Mouse (Mus musculus): ENCODE results near the gene Cdpf1. TPM values are rescaled to one million over a fixed set of nuclear protein-coding genes. Genes with fewer than 3 reads are reported as not detected.
"Not testable (repeated sequence)": the region's sequence is repeated elsewhere in the genome, so short reads cannot be mapped to it uniquely, and the experiment has no call there.

Cdpf1 gene
- total RNA-seq, 2 experiments from 2014 or later, result 25.7 to 26.5 TPM

GRCm38 (mm10) chr15:85809091-85809490 lies 2.4 kb downstream of the Cdpf1 start:
- DNase-seq (ENCODE audit: low spot score in 2 of 2), result no peak

GRCm38 (mm10) chr15:85808434-85808833 lies 3.1 kb downstream of the Cdpf1 start:
- no peak for DNase-seq (ENCODE audit: low spot score in 2 of 2)

- DNase-seq (ENCODE audit: low spot score in 2 of 2), result no peak
These were observed 3.5 kb downstream of the Cdpf1 start for GRCm38 (mm10) chr15:85808031-85808430.

- DNase-seq (ENCODE audit: low spot score in 2 of 2), result no peak
These were observed 4.1 kb downstream of the Cdpf1 start for GRCm38 (mm10) chr15:85807404-85807803.

GRCm38 (mm10) chr15:85806886-85807285 lies 4.6 kb downstream of the Cdpf1 start:
- DNase-seq (ENCODE audit: low spot score in 2 of 2), result no peak

- DNase-seq (ENCODE audit: low spot score in 2 of 2), result no peak
These were observed 8.6 kb downstream of the Cdpf1 start for GRCm38 (mm10) chr15:85802931-85803330.

GRCm38 (mm10) chr15:85798676-85799075 lies 12.8 kb downstream of the Cdpf1 start:
- no peak for DNase-seq (ENCODE audit: low spot score in 2 of 2)

- no peak for DNase-seq (ENCODE audit: low spot score in 2 of 2)
These were observed 16.0 kb downstream of the Cdpf1 start for GRCm38 (mm10) chr15:85795516-85795915.

- DNase-seq (ENCODE audit: low spot score in 2 of 2), result peak; percentile 76 to 82
These were observed 18.7 kb downstream of the Cdpf1 start for GRCm38 (mm10) chr15:85792819-85793218.

- no peak for DNase-seq (ENCODE audit: low spot score in 2 of 2)
These were observed 20.0 kb downstream of the Cdpf1 start for GRCm38 (mm10) chr15:85791449-85791848.

GRCm38 (mm10) chr15:85788633-85789032 lies 22.9 kb downstream of the Cdpf1 start:
- DNase-seq (ENCODE audit: low spot score in 2 of 2), result no peak

- DNase-seq (ENCODE audit: low spot score in 2 of 2), result no peak
These were observed 23.4 kb downstream of the Cdpf1 start for GRCm38 (mm10) chr15:85788051-85788450.

GRCm38 (mm10) chr15:85787482-85787881 lies 24.0 kb downstream of the Cdpf1 start:
- DNase-seq (ENCODE audit: low spot score in 2 of 2), result no peak

GRCm38 (mm10) chr15:85786711-85787110 lies 24.8 kb downstream of the Cdpf1 start:
- no peak for DNase-seq (ENCODE audit: low spot score in 2 of 2)

GRCm38 (mm10) chr15:85784341-85784740 lies 27.2 kb downstream of the Cdpf1 start:
- DNase-seq (ENCODE audit: low spot score in 2 of 2), result no peak

- DNase-seq (ENCODE audit: low spot score in 2 of 2), result no peak
These were observed 28.4 kb downstream of the Cdpf1 start for GRCm38 (mm10) chr15:85783146-85783545.

GRCm38 (mm10) chr15:85778891-85779290 lies 32.6 kb downstream of the Cdpf1 start:
- not testable (repeated sequence) for DNase-seq (ENCODE audit: low spot score in 2 of 2)

GRCm38 (mm10) chr15:85776771-85777170 lies 34.7 kb downstream of the Cdpf1 start:
- DNase-seq (ENCODE audit: low spot score in 2 of 2), result peak; percentile 28 to 39

GRCm38 (mm10) chr15:85776241-85776640 lies 35.3 kb downstream of the Cdpf1 start:
- DNase-seq (ENCODE audit: low spot score in 2 of 2), result no peak

GRCm38 (mm10) chr15:85775001-85775400 lies 36.5 kb downstream of the Cdpf1 start:
- no peak for DNase-seq (ENCODE audit: low spot score in 2 of 2)

- no peak for DNase-seq (ENCODE audit: low spot score in 2 of 2)
These were observed 37.1 kb downstream of the Cdpf1 start for GRCm38 (mm10) chr15:85774419-85774818.

GRCm38 (mm10) chr15:85772146-85772740 lies 39.3 kb downstream of the Cdpf1 start:
- no peak for DNase-seq (ENCODE audit: low spot score in 2 of 2)

- no peak for DNase-seq (ENCODE audit: low spot score in 2 of 2)
These were observed 40.0 kb downstream of the Cdpf1 start for GRCm38 (mm10) chr15:85771306-85772121.

Measured in layer of hippocampus, postnatal 10 days (tissue).